Mouse (Mus musculus): ENCODE measurements around the gene Traf3. TPM values are rescaled to one million over a fixed set of nuclear protein-coding genes. Genes with fewer than 3 reads are reported as not detected.

The Traf3 gene
- polyA plus RNA-seq, 1 experiment from 2014 or later: 4.4 TPM

- Histone ChIP-seq H3K4me1 (replicated peaks; ENCODE audit: control insufficient read depth, insufficient read depth) (no peaks in the 10 kb centered on the region), H3K4me3 (ENCODE audit: low read depth, low read length) (no peak overlapping the region), H3K9me3 (ENCODE audit: control insufficient read depth, low read length) (no peaks in the 10 kb centered on the region), H3K4me2 (replicated peaks; ENCODE audit: low read depth) (no peak overlapping the region), H3K27ac (replicated peaks) (no peak overlapping the region), H3K27me3 (ENCODE audit: control insufficient read depth, insufficient read depth, low read length) (no peaks in the 10 kb centered on the region), H3K9ac (ENCODE audit: low read length) (no peak overlapping the region), H3K36me3 (ENCODE audit: control insufficient read depth, insufficient read depth, low read length) (peaks cover 56% of the 10 kb centered on the region)
- TF ChIP-seq EP300 (optimal IDR thresholded peaks at IDR 0.05) (no peak), CTCF (IDR thresholded peaks at IDR 0.05; ENCODE audit: low read depth) (no peak)
- no peak for DNase-seq (ENCODE audit: low spot score)
- ATAC-seq (ENCODE audit: low FRiP score, low TSS enrichment): no peak
- 76% methylated on average over 14 of the region's 14 CpGs for WGBS
Measured at GRCm38 (mm10) chr12:111309931-111310330, 143.8 kb downstream of the Traf3 start.

- H3K9me3 ChIP-seq (ENCODE audit: control insufficient read depth, low read length): no peaks in the 10 kb centered on the region
- H3K4me3 ChIP-seq (ENCODE audit: low read depth, low read length): no peak overlapping the region
- no peak for ATAC-seq (ENCODE audit: low FRiP score, low TSS enrichment)
- no peak overlapping the region for H3K9ac ChIP-seq (ENCODE audit: low read length)
- no peak for TF ChIP-seq CTCF (IDR thresholded peaks at IDR 0.05; ENCODE audit: low read depth)
- no peak for TF ChIP-seq EP300 (optimal IDR thresholded peaks at IDR 0.05)
- H3K4me2 ChIP-seq (replicated peaks; ENCODE audit: low read depth): no peak overlapping the region
- no peaks in the 10 kb centered on the region for H3K4me1 ChIP-seq (replicated peaks; ENCODE audit: control insufficient read depth, insufficient read depth)
- no peak for DNase-seq (ENCODE audit: low spot score)
- H3K36me3 ChIP-seq (ENCODE audit: control insufficient read depth, insufficient read depth, low read length): peaks cover 57% of the 10 kb centered on the region
- WGBS: 92% methylated on average over 10 of the region's 10 CpGs
- H3K27ac ChIP-seq (replicated peaks): no peak overlapping the region
- H3K27me3 ChIP-seq (ENCODE audit: control insufficient read depth, insufficient read depth, low read length): no peaks in the 10 kb centered on the region
Measured at GRCm38 (mm10) chr12:111311775-111312174, 145.6 kb downstream of the Traf3 start.

GRCm38 (mm10) chr12:111314273-111314672, 148.1 kb downstream of the Traf3 start:
- no peak for ATAC-seq (ENCODE audit: low FRiP score, low TSS enrichment)
- TF ChIP-seq CTCF (IDR thresholded peaks at IDR 0.05; ENCODE audit: low read depth): no peak
- no peak for TF ChIP-seq EP300 (optimal IDR thresholded peaks at IDR 0.05)
- Histone ChIP-seq H3K36me3 (ENCODE audit: control insufficient read depth, insufficient read depth, low read length) (peaks cover 67% of the 10 kb centered on the region), H3K4me1 (replicated peaks; ENCODE audit: control insufficient read depth, insufficient read depth) (no peaks in the 10 kb centered on the region), H3K4me2 (replicated peaks; ENCODE audit: low read depth) (no peak overlapping the region), H3K4me3 (ENCODE audit: low read depth, low read length) (no peak overlapping the region), H3K9ac (ENCODE audit: low read length) (no peak overlapping the region), H3K27me3 (ENCODE audit: control insufficient read depth, insufficient read depth, low read length) (no peaks in the 10 kb centered on the region), H3K9me3 (ENCODE audit: control insufficient read depth, low read length) (no peaks in the 10 kb centered on the region), H3K27ac (replicated peaks) (no peak overlapping the region)
- DNase-seq (ENCODE audit: low spot score): no peak
- WGBS: 93% methylated on average over 7 of the region's 7 CpGs

Other genes starting within 250 kb of the Traf3 start
- 25.1 and 25.9 TPM in 2 replicates for gene Ankrd9, start 187.3 kb upstream of the Traf3 start, polyA plus RNA-seq (2015; fragmentation: Nextera tagmentation; extraction: Ambion mirVana)
- gene Rcor1, start 127.0 kb upstream of the Traf3 start, polyA plus RNA-seq (2015; fragmentation: Nextera tagmentation; extraction: Ambion mirVana): 7.9 and 10.5 TPM in 2 replicates
- not detected in 2 replicates for gene 4930595D18Rik, start 18.1 kb downstream of the Traf3 start, polyA plus RNA-seq (2015; fragmentation: Nextera tagmentation; extraction: Ambion mirVana)
- gene Amn, start 104.7 kb downstream of the Traf3 start, polyA plus RNA-seq (2015; fragmentation: Nextera tagmentation; extraction: Ambion mirVana): 0.22 TPM in 2 replicates
- 18.6 and 18.7 TPM in 2 replicates for gene Cdc42bpb, start 211.3 kb downstream of the Traf3 start, polyA plus RNA-seq (2015; fragmentation: Nextera tagmentation; extraction: Ambion mirVana)
- gene Lbhd2, start 240.4 kb downstream of the Traf3 start, polyA plus RNA-seq (2015; fragmentation: Nextera tagmentation; extraction: Ambion mirVana): 2.2 TPM in 2 replicates

Measured in stomach, postnatal 0 days (tissue).